Mouse (Mus musculus) CD4-positive naive resting alpha-beta T cell, adult 76 days (primary cell): ENCODE measurements around the gene Filip1l. TPM values are rescaled to one million over a fixed set of nuclear protein-coding genes. Genes with fewer than 3 reads are reported as not detected.

ENCODE experiments used
- total RNA-seq: library from RNA; stranded (reverse); gene quantifications from one replicate; pipeline ENCODE4 v1.2.4, GENCODE M21; 2023

Filip1l gene
- 47.3 TPM for total RNA-seq

DNA sequence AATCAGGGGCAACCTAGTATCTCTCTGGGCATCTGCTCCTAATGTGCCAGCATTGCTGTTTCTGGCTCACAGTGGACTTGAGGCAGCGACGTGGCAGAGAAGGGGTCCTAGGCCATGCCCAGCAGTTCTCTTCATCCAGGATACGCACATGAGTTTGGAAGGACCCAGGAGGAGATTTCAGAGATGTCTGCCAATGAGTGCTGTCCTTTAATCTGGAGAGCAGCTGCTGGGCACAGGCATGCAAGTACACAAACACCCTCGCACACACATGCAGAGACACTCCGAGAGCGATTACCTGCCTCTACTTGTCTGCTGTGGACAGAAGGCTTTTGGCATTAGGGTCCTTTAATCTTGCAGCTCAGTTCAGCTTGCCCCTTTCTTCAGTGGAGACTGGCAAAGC is at the start of gene Filip1l:
Gene Filip1l, plus strand, starts transcription at position 343 of the 400 bp plus-strand sequence.

DNA sequence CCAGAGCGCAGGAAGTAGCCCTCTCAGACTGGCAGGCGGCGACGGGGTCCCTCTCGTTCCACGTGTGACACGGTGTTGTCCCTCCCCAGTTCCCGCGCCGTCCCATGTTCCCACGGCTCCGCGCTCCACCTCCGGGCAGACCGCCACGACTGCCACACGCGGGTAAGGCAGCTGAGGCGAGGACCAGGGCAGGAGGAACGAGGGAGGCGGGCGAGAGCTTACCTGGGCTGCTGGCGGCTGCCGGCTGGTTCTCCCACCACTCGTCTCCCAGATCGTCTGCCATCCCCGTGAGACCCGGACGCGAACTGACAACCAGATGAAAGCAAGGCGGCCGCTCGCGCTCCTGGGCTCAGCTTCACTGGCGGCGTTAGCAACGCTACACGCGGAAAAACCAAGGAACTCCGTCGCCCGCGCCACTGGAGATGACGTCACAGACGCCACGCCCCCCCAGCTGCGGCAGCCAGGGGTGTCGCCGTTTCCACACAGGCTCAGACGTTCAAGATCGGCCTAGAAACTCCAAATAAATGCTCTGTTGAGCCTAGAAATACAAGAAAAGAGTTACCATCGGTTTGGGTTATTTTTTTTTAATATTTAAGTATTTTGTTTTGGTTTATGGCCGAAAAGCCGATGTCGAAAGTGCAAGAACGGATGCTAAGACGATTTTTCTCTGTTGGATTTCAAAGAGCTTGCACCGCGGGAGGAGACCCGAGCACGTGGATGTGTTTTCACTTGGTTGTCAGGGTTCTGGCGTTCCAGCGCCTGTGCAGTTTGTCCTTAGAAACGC is 253.7 kb downstream of the Filip1l start, which contains the start of gene Cmss1:
Gene Cmss1, minus strand, starts transcription at position 421 of the 784 bp plus-strand sequence.

Other genes starting within 250 kb of the Filip1l start
- 27.2 TPM for gene Tomm70a, start 231.4 kb upstream of the Filip1l start, total RNA-seq
- 27.9 TPM for gene Nit2, start 185.8 kb upstream of the Filip1l start, total RNA-seq
- gene Tbc1d23, start 121.6 kb upstream of the Filip1l start, total RNA-seq, result 61.1 TPM
- 0.44 TPM for gene Tmem30c, start 60.2 kb upstream of the Filip1l start, total RNA-seq